Mouse (Mus musculus): ENCODE measurements around the gene Cpt1a.

DNA sequence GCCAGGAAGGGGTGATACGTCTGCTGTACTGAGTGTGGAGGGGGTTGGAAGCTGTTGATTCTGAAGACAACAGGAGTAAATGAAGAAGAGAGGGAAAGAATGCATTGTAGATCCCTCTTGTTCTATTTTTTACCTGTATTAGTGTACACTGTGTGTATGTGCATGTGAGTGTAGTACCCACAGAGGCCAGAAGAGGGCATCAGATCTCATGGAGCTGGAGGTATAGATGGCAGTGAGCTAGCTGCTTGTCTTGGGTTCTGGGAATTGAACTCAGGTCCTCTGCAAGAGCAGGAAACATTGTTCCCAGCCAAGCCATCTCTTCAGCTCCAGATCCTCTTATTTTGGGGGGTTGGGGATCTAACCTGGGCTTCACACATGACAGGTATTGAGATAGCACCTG, 25.6 kb downstream of the Cpt1a start:
- no peak for TF ChIP-seq CTCF (IDR thresholded peaks at IDR 0.05; ENCODE audit: borderline replicate concordance, control insufficient read depth, extremely low read depth, insufficient read depth, low read length, poor library complexity)
- TF ChIP-seq POLR2A (IDR thresholded peaks at IDR 0.05; ENCODE audit: control insufficient read depth, extremely low read depth, insufficient read depth, low read length, poor library complexity) = no peak
